Mouse (Mus musculus) layer of hippocampus, postnatal 25 days (tissue): ENCODE results near the gene Rasef. TPM values are rescaled to one million over a fixed set of nuclear protein-coding genes. Genes with fewer than 3 reads are reported as not detected.

ENCODE experiments used
- total RNA-seq, 2 experiments: library from RNA; stranded (reverse); gene quantifications; 2 replicates each; pipeline ENCODE4 v1.2.3; 2021

The Rasef gene
- total RNA-seq, 2 experiments from 2014 or later, result 0.12 to 0.21 TPM

Other genes starting within 250 kb of the Rasef start
- gene Gm11238, start 183.1 kb downstream of the Rasef start, total RNA-seq, result not detected
- not detected for gene Gm11237, start 168.0 kb downstream of the Rasef start, total RNA-seq
- gene Gm11236, start 152.9 kb downstream of the Rasef start, total RNA-seq, result not detected
- not detected for gene Gm11239, start 122.6 kb downstream of the Rasef start, total RNA-seq
- not detected for gene Gm428, start 107.5 kb downstream of the Rasef start, total RNA-seq
- gene Gm11758, start 85.3 kb upstream of the Rasef start, total RNA-seq, result not detected
- gene Gm11757, start 100.1 kb upstream of the Rasef start, total RNA-seq, result not detected
- gene Gm13871, start 115.0 kb upstream of the Rasef start, total RNA-seq, result not detected
- not detected for gene Gm11756, start 129.8 kb upstream of the Rasef start, total RNA-seq
- not detected for gene 2310002L09Rik, start 159.9 kb upstream of the Rasef start, total RNA-seq
- gene Frmd3, start 222.4 kb upstream of the Rasef start, total RNA-seq, result 1 to 10 TPM; 3.9 to 5.1 TPM